In the genomic region with DNA sequence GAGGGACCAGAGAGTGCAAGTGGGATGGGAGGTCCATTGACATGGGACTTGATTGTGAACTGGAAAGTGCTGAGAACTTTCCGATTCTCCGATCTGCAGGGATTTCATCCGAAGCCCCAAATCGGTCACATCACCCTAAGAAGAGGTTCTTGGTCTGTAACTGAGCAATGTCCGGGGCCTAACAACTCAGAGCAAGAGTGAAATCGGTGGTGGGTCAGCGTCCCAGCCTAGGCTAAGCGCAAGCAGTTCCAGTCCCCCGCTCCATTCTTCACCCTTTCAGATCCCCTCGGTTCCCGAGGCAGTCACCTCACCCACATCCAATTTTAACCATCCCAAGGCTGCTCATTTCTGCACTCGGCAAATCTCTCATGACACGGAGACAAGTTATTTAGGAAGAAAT, we compare ENCODE assay signal across 8 mouse cellular contexts. TPM values are rescaled to one million over a fixed set of nuclear protein-coding genes. Genes with fewer than 3 reads are reported as not detected.
DNase-seq lines count a peak whose midpoint lies in the region; ATAC-seq and TF ChIP-seq lines count a peak whose summit lies in the region.

No protein-coding gene starts in this region.

- H3K9ac ChIP-seq in lung, embryonic 14.5 days, result peak overlapping the region; percentile 81
- peak overlapping the region; percentile 83 for H3K9ac ChIP-seq in neural tube, embryonic 13.5 days

- ATAC-seq in lung, embryonic 14.5 days (ENCODE audit: insufficient read depth), result no peak
- ATAC-seq in neural tube, embryonic 13.5 days (ENCODE audit: low read depth), result no peak

- DNase-seq in lung, embryonic 14.5 days, result peak; percentile 46
- DNase-seq in lung, postnatal 25 days (ENCODE audit: low spot score), result no peak
- no peak for DNase-seq in forebrain, embryonic 10.5 days (ENCODE audit: extremely low spot score, low spot score)
- no peak for DNase-seq in limb, embryonic 10.5 days (ENCODE audit: low spot score)
- no peak for DNase-seq in urinary bladder, postnatal 14 days (ENCODE audit: low spot score)
- DNase-seq in left cerebral cortex, adult 9 months (ENCODE audit: low spot score in 2 of 2), result no peak
- DNase-seq in urinary bladder, postnatal 25 days (ENCODE audit: low spot score), result no peak

- no peaks in the 10 kb centered on the region for H3K27me3 ChIP-seq in lung, embryonic 14.5 days (ENCODE audit: insufficient read depth, low read length)
- H3K27me3 ChIP-seq in forebrain, embryonic 10.5 days (ENCODE audit: poor library complexity, severe bottlenecking), result no peaks in the 10 kb centered on the region
- no peaks in the 10 kb centered on the region for H3K27me3 ChIP-seq in limb, embryonic 10.5 days (ENCODE audit: low read depth, poor library complexity, severe bottlenecking)
- H3K27me3 ChIP-seq in neural tube, embryonic 13.5 days, result peaks cover 4% of the 10 kb centered on the region; the same call in 1 of the 2 replicates

- peak overlapping the region; percentile 89 for H3K4me2 ChIP-seq in lung, embryonic 14.5 days
- H3K4me2 ChIP-seq in neural tube, embryonic 13.5 days, result peak overlapping the region; percentile 72

- peak overlapping the region; percentile 70 for H3K4me3 ChIP-seq in lung, embryonic 14.5 days (ENCODE audit: low read depth, low read length)
- peak overlapping the region; percentile 75 for H3K4me3 ChIP-seq in forebrain, embryonic 10.5 days
- peak overlapping the region; percentile 74 for H3K4me3 ChIP-seq in limb, embryonic 10.5 days
- peak overlapping the region; percentile 61 for H3K4me3 ChIP-seq in neural tube, embryonic 13.5 days

- no peaks in the 10 kb centered on the region for H3K9me3 ChIP-seq in lung, embryonic 14.5 days (ENCODE audit: low read depth, low read length)
- no peaks in the 10 kb centered on the region for H3K9me3 ChIP-seq in forebrain, embryonic 10.5 days
- H3K9me3 ChIP-seq in limb, embryonic 10.5 days (replicated peaks), result no peaks in the 10 kb centered on the region
- no peaks in the 10 kb centered on the region for H3K9me3 ChIP-seq in neural tube, embryonic 13.5 days

- no peaks in the 10 kb centered on the region for H3K36me3 ChIP-seq in lung, embryonic 14.5 days (ENCODE audit: insufficient read depth)
- H3K36me3 ChIP-seq in forebrain, embryonic 10.5 days (replicated peaks), result no peaks in the 10 kb centered on the region
- H3K36me3 ChIP-seq in limb, embryonic 10.5 days, result no peaks in the 10 kb centered on the region
- no peaks in the 10 kb centered on the region for H3K36me3 ChIP-seq in neural tube, embryonic 13.5 days

- under 1% methylated on average over 13 of the region's 13 CpGs for WGBS in lung, embryonic 14.5 days
- WGBS in forebrain, embryonic 10.5 days, result under 1% methylated on average over 13 of the region's 13 CpGs
- WGBS in limb, embryonic 10.5 days, result 1% methylated on average over 13 of the region's 13 CpGs
- WGBS in neural tube, embryonic 13.5 days, result 1% methylated on average over 13 of the region's 13 CpGs

- peak overlapping the region; percentile 95 for H3K27ac ChIP-seq in lung, embryonic 14.5 days (ENCODE audit: low read depth)
- H3K27ac ChIP-seq in forebrain, embryonic 10.5 days, result peak overlapping the region; percentile 95
- H3K27ac ChIP-seq in limb, embryonic 10.5 days, result peak overlapping the region; percentile 91
- H3K27ac ChIP-seq in neural tube, embryonic 13.5 days (replicated peaks), result peak overlapping the region; percentile 91

- TF ChIP-seq CTCF in lung, embryonic 14.5 days (IDR thresholded peaks at IDR 0.05; ENCODE audit: low read depth), result no peak

- peaks cover 12% of the 10 kb centered on the region for H3K4me1 ChIP-seq in lung, embryonic 14.5 days (ENCODE audit: insufficient read depth)
- H3K4me1 ChIP-seq in forebrain, embryonic 10.5 days, result peaks cover 63% of the 10 kb centered on the region
- peaks cover 58% of the 10 kb centered on the region for H3K4me1 ChIP-seq in limb, embryonic 10.5 days
- peaks cover 52% of the 10 kb centered on the region for H3K4me1 ChIP-seq in neural tube, embryonic 13.5 days (replicated peaks)

RNA-seq across cellular contexts. Expression of gene Tmem107, which starts 0.5 kb away (rescaled TPM):
- polyA plus RNA-seq in lung, embryonic 14.5 days (2014; fragmentation: Nextera tagmentation; extraction: Ambion mirVana), result 51.0 and 54.4 TPM in 2 replicates
- polyA plus RNA-seq in forebrain, embryonic 10.5 days (2016; fragmentation: Nextera tagmentation; extraction: Ambion mirVana), result 60.8 and 61.0 TPM in 2 replicates
- 35.8 and 38.6 TPM in 2 replicates for polyA plus RNA-seq in limb, embryonic 10.5 days (2016; fragmentation: Nextera tagmentation; extraction: Ambion mirVana)
- 28.4 and 29.2 TPM in 2 replicates for polyA plus RNA-seq in neural tube, embryonic 13.5 days (2015; fragmentation: Nextera tagmentation; extraction: Ambion mirVana)

RNA-seq across cellular contexts. Expression of gene Borcs6, which starts 10.6 kb away (rescaled TPM):
- 8.0 and 9.5 TPM in 2 replicates for polyA plus RNA-seq in lung, embryonic 14.5 days (2014; fragmentation: Nextera tagmentation; extraction: Ambion mirVana)
- polyA plus RNA-seq in forebrain, embryonic 10.5 days (2016; fragmentation: Nextera tagmentation; extraction: Ambion mirVana), result 3.8 and 4.1 TPM in 2 replicates
- 5.3 and 6.0 TPM in 2 replicates for polyA plus RNA-seq in limb, embryonic 10.5 days (2016; fragmentation: Nextera tagmentation; extraction: Ambion mirVana)
- 14.7 and 16.8 TPM in 2 replicates for polyA plus RNA-seq in neural tube, embryonic 13.5 days (2015; fragmentation: Nextera tagmentation; extraction: Ambion mirVana)

RNA-seq across cellular contexts. Expression of gene Vamp2, which starts 18.2 kb away (rescaled TPM):
- 64.0 and 64.2 TPM in 2 replicates for polyA plus RNA-seq in lung, embryonic 14.5 days (2014; fragmentation: Nextera tagmentation; extraction: Ambion mirVana)
- polyA plus RNA-seq in forebrain, embryonic 10.5 days (2016; fragmentation: Nextera tagmentation; extraction: Ambion mirVana), result 51.3 and 57.6 TPM in 2 replicates
- polyA plus RNA-seq in limb, embryonic 10.5 days (2016; fragmentation: Nextera tagmentation; extraction: Ambion mirVana), result 51.1 and 72.1 TPM in 2 replicates
- 268 and 282 TPM in 2 replicates for polyA plus RNA-seq in neural tube, embryonic 13.5 days (2015; fragmentation: Nextera tagmentation; extraction: Ambion mirVana)

RNA-seq across cellular contexts. Expression of gene Aurkb, which starts 24.6 kb away (rescaled TPM):
- 209 and 211 TPM in 2 replicates for polyA plus RNA-seq in lung, embryonic 14.5 days (2014; fragmentation: Nextera tagmentation; extraction: Ambion mirVana)
- 227 and 236 TPM in 2 replicates for polyA plus RNA-seq in forebrain, embryonic 10.5 days (2016; fragmentation: Nextera tagmentation; extraction: Ambion mirVana)
- polyA plus RNA-seq in limb, embryonic 10.5 days (2016; fragmentation: Nextera tagmentation; extraction: Ambion mirVana), result 214 and 217 TPM in 2 replicates
- 22.7 and 33.0 TPM in 2 replicates for polyA plus RNA-seq in neural tube, embryonic 13.5 days (2015; fragmentation: Nextera tagmentation; extraction: Ambion mirVana)

RNA-seq across cellular contexts. Expression of gene Per1, which starts 24.9 kb away (rescaled TPM):
- 15.4 and 23.7 TPM in 2 replicates for polyA plus RNA-seq in lung, embryonic 14.5 days (2014; fragmentation: Nextera tagmentation; extraction: Ambion mirVana)
- 7.3 and 9.0 TPM in 2 replicates for polyA plus RNA-seq in forebrain, embryonic 10.5 days (2016; fragmentation: Nextera tagmentation; extraction: Ambion mirVana)
- polyA plus RNA-seq in limb, embryonic 10.5 days (2016; fragmentation: Nextera tagmentation; extraction: Ambion mirVana), result 10.3 and 10.8 TPM in 2 replicates
- polyA plus RNA-seq in neural tube, embryonic 13.5 days (2015; fragmentation: Nextera tagmentation; extraction: Ambion mirVana), result 8.0 and 8.4 TPM in 2 replicates
